Mouse (Mus musculus) G1E-ER4 (cell line): Measurements from ENCODE around the gene Plb1. TPM values are rescaled to one million over a fixed set of nuclear protein-coding genes. Genes with fewer than 3 reads are reported as not detected.

ENCODE experiments used
- GATA1 ChIP-seq: IDR thresholded peaks from one replicate; pipeline ENCODE4 v1.8.0; 2012; ENCODE audit warnings: low read length, inconsistent platforms
- polyA plus RNA-seq: library from polyadenylated mRNA; stranded (reverse); fragments of >175 nt; gene quantifications from 2 replicates; pipeline ENCODE4 v1.2.3, GENCODE M21; 2012

Gene Plb1
- not detected in 2 replicates for polyA plus RNA-seq

DNA sequence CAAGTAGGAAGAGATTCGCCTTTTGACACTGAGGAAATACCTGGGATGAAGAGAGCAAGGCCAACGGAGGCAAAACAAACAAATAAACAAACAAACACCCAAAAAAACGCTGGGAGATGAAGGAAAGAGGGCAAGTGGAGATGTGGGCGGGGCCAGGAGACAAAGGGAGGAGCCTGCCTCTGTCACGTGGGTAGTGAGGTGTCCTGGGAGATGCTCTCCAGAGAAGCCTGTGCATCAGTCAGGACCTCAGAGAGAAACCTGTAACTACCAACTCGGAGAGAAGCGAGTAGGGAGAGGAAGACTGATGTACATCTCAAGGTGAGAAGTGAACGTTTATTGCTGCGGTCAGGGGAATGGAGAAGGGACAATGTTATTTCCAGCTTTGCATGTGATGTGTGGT is at the start of gene Plb1:
Gene Plb1, plus strand, starts transcription at position 235 of the 400 bp plus-strand sequence.
- no peak for TF ChIP-seq GATA1

DNA sequence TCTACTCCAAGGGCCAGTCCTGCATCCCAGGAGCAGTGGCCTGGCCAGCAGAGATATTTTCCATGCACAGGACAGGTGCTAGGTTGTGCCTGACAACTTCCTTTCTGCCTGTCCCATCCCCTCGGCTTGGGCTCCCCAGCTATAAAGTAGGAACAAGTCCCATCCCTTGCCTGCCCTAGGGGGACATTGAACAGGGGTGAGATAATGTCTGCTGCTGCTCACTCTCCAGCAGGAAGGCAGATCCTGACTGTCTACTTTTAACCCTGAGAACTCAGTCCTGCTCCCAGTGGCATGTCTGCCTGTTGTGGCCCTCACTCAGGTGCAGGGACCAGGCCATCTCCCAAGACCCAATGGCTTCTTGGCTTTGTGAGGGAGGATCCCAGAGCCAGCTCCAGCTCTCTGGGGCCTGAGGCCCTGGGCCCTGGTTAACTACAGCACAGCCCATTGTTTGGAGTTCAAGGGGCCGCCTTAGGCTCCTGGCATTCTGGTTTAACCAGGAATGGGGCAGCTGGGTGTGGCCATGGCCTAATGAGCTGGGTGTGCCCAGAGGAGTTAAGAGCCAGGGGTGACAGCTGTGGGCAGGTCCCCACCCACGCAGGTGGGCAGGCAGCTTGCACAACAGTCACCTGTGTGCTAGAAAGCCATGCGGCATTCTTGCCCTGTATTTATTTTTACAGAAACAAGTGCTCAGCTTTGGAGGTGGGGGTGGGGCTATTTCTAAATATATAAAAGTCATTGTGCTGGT is 49.5 kb upstream of the Plb1 start:
- TF ChIP-seq GATA1 = no peak

DNA sequence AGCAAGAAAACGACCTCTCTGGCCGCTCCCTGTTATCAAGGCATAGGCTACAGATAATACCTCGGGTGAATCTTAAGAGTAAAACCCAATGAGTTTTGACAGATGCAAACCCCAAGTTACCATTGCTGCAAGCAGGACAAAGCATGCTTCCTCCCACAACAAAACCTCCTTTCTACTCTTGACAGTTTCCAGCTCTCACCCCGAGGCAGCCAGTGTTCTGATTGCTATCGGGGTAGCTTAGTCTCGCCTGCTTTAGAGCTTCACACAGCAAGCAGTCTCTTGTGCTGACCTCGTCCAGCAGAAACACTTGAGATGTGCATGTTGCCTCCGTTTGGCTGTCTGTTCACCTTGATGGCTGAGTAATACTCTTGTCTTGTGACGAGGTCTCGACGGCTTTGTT is 44.8 kb upstream of the Plb1 start:
- TF ChIP-seq GATA1 = no peak

DNA sequence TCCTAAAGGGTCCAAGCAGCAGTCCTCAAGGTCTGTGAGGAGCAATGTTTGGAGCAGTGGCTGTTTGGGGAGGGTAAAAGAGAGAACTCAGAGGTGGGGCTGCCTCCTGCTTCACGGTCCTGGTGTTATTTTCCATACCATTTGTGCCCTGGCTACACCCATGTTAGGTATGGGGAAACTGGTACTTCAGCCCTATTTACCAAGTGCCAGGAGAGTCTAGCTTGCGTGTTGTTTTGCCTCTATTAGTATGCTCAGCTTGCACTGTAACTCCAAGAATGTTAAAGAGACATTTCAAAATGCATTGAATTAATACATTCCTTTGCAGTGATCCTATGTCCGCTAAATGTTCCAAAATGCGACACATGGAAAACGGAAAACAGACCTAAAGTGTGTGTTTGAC is 41.2 kb upstream of the Plb1 start:
- no peak for TF ChIP-seq GATA1

DNA sequence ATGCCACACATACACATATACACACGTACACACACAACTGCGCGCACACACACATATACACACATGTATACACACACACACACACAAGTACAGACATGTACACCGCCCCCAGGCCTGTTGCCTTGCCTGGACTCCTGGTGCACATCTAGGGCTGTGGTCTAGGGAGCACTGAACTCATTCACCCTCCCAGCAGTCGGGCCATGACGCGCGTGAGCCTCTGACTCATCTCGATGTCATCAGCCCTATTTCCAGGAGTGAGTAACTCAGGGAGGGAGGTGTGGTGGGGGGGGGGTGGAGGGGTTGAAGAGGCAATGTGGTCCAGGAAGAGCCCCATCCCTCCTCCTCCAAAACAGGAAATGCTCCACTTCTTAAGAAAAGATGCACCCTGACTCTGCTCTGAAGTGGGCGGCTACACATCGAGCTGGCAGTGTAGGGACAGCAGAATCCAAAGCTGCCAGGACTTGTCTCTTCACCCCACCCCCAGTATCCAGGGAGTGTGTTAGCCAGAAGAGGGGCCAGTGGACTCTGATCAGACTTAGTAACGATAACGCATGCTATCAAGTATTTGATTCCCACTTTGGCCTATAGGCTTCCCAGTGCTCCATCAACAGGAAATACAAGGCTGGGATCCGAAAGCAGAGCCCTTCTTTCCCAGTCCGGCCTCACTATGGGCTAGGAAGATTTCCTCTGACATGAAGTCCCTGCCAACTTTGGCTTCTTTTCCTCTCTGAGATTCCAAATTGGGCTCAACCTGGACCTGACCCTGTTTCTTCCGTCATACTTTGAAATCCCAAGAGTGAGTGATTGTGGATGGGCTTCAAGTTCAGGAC is 40.3 kb upstream of the Plb1 start:
- TF ChIP-seq GATA1 = no peak

DNA sequence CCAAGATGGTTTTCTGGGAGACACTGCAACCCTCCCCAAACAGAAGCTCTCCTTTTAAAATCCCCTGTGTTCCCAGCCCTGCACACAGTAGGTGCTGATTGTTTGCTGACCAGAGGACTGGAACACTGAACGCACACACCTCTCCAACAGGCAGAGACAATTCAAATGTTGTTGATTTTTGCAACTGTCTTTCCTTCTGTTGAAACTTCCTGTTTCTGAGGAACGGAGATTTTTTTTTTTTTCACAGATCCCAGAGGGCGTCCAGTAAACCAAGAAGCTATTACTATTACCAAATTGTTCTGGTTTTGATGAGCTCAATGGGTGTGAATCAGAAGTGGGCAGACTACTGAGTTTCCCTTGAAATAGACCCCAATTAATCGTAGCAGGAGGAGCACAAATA is 38.3 kb upstream of the Plb1 start:
- no peak for TF ChIP-seq GATA1

DNA sequence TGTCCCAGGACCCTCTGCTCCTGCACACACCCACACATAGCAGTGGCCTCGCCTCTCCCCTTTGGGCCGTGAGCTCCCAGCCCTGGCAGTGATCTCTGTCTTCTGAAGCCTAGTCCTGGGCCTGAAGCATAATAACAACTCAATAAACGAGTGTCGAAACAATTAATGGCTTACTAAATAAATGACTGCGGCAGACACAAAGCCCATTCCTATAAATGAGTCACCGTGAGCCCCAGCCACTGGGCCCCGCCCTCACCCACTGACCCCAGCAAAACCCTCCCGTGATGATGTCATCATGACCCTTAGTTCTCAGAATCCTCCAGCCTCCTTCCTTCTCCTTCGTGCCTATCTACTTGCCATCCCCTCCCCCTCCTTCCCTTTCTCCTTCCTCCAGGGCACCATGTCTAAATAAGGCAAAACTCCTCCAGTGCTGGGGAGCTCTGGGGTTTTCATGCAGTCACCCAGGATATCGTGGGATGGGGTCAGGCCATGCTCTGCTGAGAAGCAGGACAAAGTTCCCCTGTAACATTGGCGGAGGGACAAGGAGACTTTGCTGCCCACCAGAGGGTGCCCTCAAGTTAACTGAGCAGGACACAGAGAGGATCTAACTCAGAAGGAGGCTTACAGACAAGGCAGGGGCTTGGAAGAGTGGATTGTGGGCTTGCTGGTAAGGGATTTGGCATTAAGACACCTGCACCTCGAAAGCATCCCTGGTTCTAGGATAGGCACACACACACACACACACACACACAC is 36.5 kb upstream of the Plb1 start:
- no peak for TF ChIP-seq GATA1

DNA sequence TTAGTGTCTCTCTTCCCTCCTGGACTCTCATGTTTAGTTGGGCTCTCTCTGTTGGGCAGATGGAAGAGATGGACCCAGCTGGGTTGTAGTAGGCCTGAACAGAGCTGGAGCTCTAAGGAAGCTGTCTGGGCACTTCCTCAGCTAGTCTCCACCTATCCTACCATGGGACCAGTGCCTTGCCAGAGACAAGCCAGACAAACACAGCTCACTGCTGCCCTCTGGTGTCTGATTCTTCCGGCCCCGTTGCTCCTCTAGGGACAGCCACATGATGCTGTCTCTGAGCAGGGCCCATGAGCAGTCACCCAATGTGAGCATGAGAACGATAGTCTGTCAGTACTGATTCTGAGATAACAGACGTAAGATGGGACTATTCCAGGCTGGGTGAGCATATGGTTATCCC is 34.8 kb upstream of the Plb1 start:
- no peak for TF ChIP-seq GATA1

DNA sequence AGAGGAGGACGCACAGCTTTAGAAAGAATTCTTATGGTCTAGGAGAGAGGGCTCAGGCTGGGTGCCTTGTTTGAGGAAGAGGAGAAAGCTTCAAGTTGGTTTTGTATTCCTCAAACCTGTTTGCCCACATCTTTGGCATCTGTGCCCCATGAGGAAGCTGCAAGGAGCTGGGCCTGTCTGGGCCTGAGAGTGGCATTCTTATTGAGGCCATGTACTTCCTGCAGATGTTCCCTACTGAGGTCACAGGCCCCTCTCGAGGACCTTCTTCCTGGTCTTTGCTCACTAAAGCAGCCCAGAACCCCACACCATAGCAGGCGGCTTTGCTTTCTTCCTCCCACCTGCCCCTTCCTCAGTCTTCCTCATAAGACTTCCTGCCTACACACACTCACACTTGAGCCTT is 33.4 kb upstream of the Plb1 start:
- TF ChIP-seq GATA1 = no peak

DNA sequence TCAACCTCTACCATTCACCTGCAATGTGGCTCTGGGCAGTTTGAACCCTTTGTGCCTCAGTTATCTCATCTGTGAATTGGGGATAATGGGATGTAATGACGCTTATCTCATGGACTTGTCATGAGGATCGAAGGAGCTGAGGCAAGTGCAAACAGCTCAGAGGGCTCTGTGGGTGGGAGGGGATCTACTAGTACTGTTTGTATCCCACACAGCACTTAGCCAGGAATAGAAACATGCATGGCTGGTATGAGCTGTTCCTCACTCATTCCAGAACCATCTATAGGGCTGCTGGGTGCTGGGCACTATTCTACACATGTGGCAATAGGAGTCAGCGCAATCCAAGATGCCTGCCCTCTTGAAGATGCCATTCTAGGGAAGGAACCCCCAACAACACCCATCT is 32.9 kb upstream of the Plb1 start:
- no peak for TF ChIP-seq GATA1

DNA sequence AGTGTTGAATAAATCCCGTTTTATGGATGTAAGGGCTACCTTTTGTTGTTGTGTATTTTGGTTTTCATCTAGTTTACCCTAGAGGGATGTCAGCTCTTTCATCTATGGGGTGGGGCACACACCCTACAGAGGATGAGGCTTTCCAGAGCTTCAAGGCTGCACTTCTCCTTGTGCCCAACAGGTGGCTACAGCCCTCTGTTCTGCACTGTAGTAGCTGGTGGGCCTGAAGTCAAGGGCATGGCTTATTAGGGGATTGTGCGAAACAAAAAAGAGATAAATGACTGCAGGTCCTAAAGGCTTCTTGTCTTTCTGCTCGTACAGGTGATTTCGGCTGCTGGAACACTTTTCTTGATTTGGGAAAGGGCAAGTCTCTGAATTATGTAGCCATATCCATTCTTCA is 27.9 kb upstream of the Plb1 start:
- TF ChIP-seq GATA1 = no peak

DNA sequence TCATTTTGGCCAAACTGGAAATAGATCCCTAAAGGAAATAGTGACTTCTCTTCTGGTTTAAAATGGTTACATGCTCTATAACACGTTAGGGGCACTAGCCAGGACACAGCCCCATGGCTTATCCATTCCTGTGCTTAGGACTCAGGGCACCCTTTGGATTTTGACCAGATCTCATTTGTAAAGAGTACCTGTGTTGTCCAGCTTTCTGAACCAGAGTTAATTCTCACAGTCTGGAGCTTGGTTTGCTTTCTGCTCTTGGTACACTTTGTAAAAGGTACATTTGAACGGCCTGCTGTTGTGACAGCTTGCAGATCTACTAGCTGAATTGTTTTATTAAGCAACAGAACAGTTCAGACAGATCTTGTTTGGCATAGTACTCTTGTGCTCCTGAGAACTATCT is 25.8 kb upstream of the Plb1 start:
- TF ChIP-seq GATA1 = no peak

DNA sequence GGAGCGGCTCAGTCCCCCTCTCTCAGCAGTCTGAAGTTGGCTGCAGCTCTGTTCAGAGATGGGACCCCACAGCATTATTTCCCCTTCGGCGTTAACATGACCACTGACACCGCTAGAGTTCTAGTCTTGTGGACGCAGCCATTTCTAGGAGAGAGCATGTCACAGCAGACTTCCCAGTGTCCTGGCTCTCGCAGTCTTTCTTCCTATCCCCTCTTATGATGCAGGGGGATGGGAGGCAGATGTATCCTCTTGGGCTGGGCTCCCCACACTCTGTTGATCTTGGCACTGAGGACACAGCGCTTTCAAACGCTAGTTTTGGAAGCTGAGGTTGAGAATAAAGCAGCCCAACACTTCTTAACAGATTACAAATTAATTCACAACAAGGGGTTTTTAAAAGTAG is 24.0 kb upstream of the Plb1 start:
- no peak for TF ChIP-seq GATA1

DNA sequence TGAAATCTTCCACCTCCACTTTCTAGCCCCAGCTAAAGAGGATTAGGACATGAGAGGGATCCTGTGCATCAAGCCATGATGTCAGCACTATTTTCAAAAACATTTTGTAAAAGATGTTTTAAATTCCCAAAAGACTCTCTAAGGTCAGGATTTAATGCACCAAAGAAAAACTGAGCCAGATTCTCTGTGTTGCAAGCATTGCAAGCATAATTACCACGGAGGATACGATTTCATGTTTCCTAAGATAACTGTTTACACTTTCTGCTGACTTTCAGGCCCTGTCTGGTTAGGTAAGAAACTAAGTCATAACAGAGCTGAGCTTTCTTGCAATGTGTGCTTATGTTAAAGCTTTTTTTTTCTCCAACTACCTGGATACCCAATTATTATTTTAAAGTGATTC is 21.5 kb upstream of the Plb1 start:
- TF ChIP-seq GATA1 = no peak

DNA sequence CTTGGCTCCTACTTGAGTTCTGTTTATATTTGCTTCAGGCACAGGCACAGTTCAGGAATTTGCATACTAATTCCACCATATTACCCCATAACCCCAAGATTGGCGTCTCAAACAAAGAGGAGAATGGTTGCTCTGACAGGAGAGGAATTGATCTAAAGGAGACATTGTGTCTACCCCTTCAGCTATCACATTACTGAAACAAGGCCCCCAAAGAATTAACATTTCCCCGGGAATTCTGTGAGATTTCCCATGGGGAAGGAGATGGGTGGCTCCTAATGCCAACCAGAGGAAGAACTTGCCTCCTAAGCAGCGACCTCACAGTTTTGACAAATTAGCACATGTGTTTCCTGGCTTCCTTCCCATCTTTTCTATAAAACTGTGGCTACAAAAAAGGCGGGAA is 18.8 kb upstream of the Plb1 start:
- no peak for TF ChIP-seq GATA1

DNA sequence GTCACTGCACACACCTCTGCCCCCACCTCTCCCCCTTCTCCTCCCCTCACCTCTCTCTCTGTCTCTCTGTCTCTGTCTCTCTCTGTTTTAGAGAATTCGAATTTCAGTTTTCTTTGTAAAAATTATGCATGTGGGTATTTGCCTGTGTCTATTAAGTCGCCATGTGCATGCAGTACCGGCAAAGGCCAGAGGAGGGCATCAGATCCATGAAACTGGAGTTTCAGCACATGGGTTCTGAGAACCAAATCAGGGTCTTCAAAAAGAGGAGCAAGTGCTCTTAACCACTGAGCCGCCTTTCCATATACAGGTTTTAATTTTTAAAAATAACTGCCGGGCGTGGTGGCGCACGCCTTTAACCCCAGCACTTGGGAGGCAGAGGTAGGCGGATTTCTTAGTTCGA is 17.0 kb upstream of the Plb1 start:
- no peak for TF ChIP-seq GATA1
